Mouse (Mus musculus) kidney, postnatal 10 days (tissue): ENCODE measurements around the gene Ube2z.

ENCODE experiments used
- DNase-seq: peaks from one replicate; pipeline ENCODE4 v3.0.0; 2021; ENCODE audit warnings: mixed read lengths

Ube2z gene

DNA sequence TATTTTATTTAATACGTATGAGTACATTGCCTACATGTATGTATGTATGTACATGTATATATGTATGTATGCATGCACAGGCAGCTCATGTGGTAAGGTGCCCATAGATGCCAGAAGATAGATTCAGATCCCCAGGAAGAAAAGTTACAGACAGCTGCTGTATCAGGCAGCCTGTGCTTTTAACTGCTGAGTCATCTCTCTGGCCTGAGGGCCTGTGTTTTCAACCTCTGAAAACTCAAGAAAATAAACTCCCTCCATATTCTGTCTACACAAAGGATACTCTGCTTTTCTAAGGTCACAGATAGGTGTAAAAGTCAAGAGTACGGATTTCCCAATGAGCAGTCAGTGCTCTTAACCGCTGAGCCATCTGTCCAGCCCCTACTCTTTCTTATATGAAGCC, 14.3 kb downstream of the Ube2z start:
- DNase-seq: no peak

DNA sequence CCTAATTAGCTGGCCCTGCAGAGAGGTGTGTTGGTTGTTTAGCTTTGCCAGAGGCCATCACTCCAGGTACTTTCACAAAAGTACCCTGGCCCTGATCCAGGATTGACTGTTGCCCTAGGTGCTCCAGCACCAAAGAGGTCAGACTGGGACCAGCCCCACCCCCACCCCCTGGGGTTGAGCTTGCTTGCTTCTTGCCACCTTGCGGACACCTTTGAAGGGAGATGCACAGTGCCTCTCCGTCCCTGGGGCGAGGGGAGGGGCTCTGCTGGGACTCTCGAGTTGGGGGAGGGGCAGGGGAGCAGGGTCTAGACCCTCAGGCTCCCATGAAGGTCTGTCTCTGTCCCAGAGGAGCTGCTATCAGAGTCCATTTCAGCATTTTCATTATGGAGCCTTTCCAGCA, 15.2 kb downstream of the Ube2z start:
- no peak for DNase-seq

DNA sequence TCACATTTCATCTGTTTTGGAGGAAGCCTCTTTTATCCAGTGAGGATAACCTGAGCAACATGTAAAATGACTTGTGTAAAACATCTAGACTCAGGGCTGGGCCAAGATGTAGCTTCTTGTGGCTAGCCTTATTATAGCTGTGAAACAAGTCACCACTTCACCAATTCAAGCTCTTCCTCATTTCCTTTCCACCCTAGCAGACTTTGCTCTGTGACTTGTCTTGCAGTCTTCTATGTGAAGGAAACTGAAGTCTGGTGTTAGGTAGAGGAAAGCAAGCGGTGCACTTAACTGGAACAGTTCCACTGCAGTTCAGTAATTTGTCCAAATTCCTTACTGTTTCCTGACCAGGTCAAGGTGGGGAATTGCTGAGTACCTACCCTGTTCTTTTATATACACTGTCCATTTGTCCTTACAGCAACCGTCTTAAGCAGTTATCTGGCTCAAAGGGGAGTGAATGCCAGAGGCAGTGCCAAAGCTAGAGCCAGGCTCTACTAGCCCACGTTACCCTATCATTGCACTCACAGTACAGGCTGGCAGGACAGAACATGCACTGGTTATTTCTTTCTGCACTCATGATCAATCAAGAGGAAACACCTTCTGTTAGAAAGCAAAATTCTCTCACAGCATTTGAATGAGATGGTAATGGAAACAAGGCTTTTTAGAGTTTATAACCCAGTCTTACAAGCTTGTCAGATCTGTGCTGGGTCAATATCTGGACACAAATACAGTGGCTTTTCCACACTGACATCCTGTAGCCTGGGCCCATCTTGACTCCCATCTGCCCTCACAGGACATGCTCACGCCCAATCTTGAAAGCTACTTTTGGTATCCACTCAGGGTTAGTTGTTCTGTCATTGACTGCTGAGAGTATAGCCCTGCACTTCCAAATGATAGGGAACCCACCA, 17.5 kb downstream of the Ube2z start:
- no peak for DNase-seq

DNA sequence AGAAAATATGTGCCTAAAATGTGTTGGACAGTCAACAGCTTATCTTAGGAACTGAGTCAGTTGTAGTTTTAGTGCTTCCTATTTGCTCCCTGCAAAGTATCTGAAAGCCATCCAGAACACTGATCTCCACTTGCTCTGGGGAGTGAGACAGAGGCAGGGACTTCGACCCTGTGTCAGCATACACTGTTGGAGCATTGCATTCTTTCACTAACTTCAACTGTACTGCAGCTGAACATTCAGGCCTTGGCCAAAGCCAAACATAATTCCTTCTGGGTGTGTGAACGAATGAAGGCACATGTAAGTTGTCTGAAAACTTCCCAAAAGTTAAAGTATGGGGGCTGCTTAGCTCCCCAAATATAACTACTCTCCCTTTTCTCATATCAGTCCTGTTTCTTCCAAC, 18.4 kb downstream of the Ube2z start:
- no peak for DNase-seq

DNA sequence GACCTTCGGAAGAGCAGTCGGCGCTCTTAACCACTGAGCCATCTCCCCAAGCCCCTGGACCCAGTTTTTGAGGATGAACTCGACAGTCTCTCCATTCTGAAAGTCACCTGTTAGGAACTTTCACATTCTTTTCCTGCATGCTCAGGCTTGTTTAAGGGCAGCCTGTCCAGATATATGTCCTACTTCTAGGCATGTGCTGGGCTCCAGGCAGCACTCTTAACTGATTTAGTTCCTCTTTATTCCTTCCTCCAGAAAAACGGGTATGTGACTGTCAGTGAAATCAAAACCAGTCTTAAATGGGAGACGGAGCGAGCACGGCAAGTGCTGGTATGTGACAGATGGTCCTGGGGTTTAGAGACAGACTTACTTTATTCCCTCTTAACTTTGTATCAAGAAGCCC, 19.2 kb downstream of the Ube2z start:
- DNase-seq: no peak

DNA sequence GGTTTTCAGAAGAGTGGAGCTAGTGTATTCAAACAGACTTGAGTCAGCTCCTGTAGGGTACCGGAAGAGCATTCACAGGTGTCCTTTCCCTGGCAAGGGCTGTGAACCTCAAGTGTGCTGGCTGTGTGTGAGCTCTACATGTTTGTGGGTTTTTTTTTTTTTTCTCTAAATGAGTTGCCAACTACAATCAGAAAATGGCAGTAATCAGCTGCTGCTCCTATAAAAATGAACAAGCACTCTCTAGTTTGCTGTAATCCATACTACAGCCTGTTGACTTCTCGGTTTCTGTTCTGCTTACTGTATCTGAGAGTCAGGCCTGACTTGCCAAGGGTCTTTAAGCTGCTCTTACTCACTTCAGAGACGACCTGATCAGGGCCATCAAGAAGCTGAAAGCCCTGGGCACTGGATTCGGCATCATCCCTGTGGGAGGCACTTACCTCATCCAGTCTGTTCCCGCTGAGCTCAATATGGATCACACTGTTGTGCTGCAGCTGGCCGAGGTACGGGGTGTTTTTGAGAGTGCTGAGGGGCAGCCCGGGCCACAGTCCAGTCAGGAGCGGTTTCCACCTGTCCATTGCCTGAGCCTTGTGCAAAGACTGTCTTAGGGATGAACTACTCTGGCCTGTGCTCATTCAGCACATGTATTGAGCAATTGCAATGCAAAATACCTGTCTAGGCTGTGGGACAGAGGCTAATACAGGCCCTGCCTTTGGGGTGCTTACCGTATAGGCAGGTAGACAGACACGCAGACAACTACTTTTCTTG, 20.2 kb downstream of the Ube2z start:
- DNase-seq: no peak

DNA sequence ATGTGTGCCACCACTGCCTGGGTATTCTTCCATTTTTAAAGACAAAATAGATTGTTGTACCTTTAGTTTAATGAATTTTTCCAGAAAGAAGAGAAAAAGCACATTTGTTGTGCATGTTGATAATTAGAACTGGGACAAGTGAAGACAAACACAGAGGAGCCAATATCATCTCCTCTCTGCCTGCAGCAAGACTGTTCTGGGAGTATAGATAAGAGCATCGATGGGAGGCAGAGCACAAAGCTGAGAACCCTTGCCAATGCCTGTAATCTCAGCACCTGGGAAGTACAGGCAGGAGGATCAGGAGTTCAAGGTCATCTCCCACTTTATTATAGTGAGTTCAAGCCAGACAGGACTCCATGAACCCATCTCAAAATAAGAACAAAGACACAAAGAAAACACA, 26.6 kb downstream of the Ube2z start:
- DNase-seq: no peak

DNA sequence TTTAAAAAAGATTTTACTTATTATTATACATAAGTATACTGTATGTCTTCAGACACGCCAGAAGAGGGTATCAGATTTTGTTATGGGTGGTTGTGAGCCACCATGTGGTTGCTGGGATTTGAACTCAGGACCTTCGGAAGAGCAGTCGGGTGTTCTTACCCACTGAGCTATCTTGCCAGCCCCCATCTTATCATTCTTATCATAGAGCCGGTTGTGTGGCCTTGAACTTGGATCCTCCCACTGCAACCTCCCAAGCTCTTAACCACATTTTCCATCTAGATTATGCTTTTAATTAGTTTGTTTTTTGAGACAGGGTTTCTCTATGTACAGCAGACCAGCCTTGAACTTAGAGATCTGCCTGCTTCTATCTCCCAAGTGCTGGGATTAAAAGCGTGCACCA, 27.7 kb downstream of the Ube2z start:
- no peak for DNase-seq

DNA sequence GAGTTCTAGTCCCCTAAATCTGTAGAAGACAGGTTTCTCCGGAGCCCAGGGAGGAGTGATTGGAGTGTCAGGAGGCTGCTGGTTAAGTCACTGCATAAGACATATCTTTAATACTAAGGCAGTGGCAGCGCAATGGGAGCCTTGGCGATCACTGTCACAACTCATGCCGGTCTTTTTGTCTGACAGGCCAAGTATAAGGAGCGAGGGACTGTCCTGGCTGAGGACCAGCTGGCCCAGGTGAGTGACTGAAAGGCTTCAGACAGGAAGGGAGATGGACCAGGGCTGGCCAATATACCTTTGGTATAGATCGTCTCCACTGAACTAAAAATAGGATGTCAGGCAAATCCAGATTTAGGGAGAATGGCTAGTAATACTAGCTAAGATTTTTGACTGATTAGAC, 30.1 kb downstream of the Ube2z start:
- peak; percentile 31 for DNase-seq

DNA sequence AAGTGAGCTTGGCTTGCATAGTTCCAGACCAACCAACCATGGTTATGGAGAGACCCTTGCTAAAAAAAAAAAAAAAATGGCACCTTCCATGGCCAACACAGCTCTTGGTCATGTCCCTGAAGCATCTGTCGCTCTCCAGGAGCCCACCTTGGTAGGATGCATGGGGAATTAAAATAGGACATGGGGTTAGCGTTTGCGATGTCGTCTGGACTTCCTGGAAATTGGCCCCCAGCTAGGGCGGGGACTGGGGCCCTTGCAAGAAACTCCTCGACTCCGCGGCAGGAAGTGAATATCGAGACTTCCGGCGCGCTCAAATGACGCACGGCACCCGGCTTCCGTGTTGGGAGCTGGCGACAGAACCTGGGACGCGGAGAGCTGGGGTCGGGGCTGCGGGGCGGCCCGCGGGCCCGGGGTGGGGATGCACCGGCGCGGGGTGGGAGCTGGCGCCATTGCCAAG, 30.6 kb downstream of the Ube2z start, which contains the start of gene Snf8:
TSS of gene Snf8 (plus strand) at position 290 of the 457 bp plus-strand sequence.
- DNase-seq: peak; percentile 98

DNA sequence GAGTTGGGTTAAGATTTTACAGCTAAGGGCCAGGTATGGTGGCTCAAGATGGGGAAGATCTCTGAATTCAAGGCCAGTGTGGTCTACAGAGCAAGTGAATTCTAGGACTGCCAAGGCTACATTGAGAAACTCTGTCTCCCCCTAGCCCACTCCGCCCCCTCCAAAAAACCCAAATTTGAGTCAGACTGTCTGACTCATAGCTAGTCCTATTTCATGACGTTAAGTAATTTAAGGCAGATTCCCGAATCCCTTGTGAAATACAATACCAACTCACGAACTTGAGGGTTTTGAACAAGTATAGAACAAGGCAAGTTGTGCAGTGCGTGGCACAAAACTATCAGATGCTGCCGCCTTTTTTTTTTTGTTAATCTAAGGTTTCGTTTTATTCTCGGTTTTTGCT, 31.1 kb downstream of the Ube2z start:
- no peak for DNase-seq

DNA sequence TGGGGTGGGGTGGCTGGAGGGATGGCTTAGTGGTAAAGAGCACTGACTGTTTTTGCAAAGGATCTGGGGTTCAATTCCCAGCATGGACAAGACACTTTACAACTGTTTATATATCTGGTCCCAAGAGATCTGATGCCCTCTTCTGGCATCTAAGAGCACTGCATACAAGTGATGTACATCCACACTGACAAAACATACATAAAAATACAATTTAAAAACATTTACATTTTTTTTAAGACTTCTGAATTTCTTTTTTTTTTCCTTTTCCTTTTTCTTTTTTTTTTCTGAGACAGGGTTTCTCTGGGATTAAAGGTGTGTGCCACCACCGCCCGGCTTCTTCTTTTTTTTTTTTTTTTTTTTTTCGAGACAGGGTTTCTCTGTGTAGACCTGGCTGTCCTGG, 31.9 kb downstream of the Ube2z start:
- DNase-seq: no peak

DNA sequence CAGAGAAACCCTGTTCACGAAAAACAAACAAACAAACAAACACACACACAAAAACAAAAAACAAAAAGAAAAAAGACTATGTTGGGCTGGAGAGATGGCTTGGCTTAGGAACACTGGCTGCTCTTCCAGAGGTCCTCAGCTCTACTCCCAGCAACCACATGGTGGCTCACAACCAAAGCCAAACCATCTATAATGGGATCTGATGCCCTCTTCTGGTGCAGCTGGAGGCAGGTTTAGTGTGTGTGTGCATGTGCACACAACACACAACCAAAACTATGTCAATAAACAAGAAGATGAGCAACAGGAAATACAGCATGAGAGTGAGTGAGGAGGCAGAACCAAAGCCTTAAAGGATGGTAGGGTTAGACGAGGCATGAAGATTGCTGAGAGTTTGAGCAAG, 33.5 kb downstream of the Ube2z start:
- DNase-seq: no peak

DNA sequence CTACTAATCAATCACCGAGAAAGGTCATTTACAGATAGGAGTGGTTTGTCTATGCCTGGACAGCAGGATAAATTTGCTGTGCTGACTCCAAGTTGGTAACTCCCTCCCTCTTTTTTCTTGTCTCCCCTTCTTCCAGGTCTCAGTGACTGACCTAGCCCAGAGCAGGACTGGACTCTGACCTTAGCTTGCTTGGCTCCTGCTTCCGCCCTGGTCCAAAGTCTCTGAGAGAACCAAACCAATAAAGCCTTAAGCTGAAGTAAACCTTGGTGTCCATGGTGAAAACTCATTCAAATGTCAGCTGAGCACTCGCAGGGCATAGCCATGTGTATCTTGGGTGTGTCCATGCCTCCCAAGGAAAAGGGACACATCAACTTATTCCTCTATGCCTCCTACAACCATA, 34.6 kb downstream of the Ube2z start:
- peak; percentile 45 for DNase-seq

DNA sequence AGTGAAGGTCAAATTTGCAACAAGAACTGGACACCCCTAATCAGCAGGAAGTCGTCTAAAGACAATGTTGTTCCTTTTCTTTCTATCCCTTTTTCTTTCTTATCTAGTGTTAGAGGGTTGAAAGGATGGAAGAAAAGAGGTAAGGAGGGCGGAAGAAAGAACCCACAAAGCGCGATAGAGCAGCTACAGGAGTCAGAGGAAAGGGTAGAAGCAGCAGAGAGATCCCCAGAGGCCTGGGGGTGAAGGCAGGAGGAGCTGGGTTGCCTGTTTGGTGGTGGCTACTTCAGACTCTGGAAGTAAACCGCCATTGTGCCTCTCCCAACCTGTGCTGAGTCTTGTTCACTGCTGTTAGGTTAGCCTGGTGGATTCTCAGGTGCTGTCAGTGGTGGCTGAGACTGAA, 37.1 kb downstream of the Ube2z start:
- DNase-seq: no peak

DNA sequence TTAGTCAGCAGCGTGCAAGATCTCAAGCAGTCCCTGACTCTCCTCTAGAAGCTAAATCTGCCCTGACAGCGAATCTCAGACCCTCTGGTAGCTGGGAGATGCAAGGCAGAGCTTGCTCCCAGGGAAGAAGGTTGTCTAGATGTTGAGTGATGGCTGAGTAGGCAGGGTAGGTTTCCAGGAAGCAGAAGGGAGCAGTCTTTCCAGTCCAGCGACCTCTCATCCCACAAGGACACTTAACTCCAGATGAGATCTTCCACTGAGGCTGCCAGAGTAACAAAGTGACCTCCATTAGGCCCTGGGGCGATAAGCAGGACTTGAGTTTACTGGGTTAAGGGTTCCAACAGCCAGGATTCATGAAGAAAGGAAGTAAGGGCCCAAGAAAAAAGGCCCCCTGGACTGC, 44.6 kb downstream of the Ube2z start:
- DNase-seq: no peak

DNA sequence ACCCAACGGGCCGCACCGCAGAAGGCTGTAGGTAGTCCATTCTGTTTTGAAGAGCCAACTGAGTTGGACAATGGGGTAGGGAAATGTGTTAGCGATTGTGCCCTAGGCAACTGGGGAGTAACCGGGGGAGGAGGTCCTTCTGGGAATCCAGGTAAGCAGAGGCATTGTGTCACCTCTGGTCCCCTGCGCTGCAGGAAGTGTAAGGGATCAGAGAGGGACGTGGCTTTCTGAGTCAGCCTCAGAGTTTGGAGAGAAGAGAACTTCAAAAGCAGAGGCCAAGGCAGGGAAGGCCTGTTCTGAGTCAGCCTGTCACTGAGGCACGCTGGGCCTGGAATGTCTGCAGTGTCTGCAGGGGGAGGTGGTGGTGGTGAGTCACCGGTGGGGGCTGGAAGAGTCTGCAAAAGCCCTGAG, 47.2 kb downstream of the Ube2z start:
- no peak for DNase-seq

DNA sequence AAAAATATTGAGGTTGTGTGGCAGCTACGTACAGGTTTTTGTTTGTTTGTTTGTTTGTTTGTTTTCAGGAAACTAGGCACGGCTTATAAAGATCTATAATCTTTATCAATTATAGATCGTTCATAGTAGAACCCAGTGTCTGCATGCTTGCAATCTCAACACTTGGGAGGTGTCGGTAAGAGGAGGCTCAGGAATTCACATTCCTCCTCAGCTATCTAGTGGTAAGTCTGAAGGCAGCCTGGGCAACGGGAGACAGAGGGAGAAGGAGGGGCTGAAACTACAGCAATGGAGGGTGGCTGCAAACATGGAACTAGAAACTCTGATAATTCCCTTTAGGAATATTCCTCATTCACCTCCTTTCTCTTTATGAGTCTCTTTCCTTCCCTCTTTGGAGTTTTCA, 49.8 kb downstream of the Ube2z start:
- DNase-seq: no peak

DNA sequence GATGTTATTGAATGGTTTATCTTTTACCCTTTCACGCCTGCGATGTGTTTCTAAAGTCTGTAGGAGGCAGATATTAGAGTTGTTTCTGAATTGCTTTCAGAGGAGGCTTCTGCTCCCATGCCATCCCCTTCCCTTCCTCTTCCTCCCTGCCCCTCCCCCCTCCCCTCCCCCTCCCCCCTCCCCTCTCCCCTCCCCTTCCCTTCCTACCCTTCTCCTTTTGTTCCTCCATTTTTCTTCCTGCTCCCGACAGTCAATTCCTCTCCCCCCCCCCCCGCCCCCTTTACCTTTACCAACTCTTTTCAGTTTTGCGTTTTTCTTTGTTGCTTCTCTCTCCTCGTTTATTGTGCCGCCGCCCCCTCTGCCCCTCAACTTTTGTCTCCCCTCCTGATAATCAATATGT, 53.2 kb downstream of the Ube2z start:
- no peak for DNase-seq

DNA sequence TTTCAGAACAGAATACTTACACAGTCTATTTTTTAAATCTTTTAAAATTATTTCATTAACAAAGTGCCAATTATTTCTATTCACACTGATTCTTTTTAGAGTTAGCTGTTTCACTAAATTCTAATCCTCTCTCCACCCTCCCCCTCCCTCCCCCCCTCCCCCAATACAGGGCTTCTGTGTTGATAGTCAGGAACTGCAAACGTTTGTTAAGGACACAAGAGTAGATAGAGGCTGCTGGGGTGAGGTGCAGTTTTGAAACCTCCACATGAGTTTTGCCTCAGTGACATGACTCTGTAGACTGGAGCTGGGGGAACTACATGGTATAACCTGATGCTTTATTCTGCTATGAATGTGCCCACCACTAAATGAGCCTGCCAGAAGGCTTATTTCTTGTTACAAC, 56.4 kb downstream of the Ube2z start:
- DNase-seq: no peak

DNA sequence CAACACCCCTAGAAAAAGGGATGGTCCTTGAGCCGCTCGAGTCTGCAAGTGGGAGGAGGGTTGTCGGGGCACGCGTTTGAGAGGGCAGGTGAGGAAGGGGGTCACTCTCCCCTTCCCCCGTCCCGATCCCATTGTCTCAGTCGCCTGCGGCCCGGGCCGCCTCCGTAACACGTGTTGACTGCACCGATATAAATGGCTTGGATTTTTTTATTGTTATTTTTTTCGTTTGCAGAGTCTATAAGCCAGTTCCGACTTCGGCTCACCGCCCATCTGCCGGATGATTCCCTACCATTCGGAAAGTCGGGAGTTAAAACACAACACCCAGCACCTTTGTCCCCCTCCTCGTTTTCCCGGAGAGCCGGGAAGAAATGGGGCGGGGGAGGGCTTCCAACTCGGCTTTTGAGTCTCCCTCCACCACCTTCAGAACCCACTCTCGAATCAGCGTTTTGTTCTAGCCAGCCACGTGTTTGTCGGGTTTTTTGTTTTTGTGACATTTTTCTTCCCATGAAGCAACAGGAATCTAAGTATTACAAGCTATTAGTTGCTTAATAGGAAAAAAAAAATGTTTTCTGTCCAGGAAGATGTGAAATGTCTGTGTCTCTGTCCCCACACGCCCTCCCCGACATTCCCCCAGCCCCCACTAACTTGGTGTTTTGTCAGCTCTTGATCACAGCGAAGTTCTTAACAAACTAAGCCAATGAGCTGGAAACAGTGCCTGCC, 57.5 kb downstream of the Ube2z start:
- DNase-seq: peak; percentile 31

DNA sequence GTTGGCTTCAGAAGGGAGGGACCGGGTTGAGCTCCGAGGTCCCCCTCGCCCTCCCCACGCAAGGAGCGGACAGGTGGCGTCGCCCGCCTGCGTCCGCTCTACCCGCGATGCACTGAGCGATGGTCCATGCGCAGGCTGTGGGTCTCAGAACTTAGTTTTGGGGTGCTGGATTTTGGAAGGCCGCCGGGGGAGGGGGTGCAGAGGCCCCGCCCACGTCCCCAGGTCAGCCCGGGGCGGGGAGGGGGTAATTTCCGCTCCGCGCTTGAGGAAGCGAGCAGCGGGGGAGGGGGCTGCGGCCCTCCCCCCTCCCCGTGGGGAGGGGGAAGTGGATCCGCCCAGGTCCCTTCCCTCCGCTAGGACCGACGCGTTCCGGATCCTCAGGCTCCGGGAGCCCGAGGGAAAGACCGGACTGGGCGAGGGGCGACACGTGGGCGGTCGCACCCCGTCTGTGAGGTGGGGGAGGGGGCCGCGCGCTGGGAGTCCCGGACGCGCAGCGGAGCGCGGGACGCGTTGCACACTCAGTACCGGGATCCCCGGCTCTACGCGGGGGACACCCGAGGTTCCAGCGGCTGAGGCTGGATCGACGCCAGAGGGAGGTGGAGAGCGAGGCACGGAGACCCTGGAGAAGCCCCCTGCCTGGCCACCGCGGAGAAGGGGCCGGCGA, 58.2 kb downstream of the Ube2z start:
- DNase-seq: peak; percentile 59

DNA sequence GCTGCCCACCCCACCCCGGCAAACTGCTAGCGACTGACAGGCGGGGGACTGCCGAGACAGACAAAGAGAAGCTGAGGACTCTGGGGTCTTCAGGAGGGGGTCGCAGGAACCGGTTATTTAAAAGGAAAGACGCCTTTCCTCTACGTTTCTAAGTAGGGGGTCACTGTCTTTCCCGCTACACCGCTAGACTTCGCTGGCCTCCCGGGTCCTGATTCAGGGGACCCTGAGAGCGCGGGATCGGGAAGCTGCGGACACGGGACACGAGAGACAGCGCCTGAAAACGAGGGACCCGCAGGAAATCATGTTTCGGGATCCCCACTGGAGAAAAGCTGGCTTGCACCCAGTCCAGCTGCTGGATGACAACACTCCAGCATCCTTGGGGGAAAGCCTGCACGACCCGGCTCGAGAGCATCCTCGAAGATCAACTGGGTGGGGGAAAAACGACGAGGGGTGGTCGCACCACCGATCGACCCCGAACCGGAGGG, 58.8 kb downstream of the Ube2z start:
- DNase-seq: peak; percentile 51
